Mouse (Mus musculus) granulocyte monocyte progenitor cell, adult 5-6 weeks (primary cell): ENCODE measurements at regions not wholly inside any gene's neighbourhood (a gene's known extent, or its start where the extent isn't known, plus 50 kb on each side); places are given as distances from the start of the nearest gene placed in this dataset.
A peak's percentile ranks its signal among the peaks of the same experiment; 100 is the strongest.

Source experiments
- ATAC-seq: replicated peaks from 2 replicates; pipeline ENCODE4 v1.8.0; 2016; ENCODE audit warnings: mild to moderate bottlenecking, moderate TSS enrichment, inconsistent platforms; ENCODE audit not compliant: poor library complexity, severe bottlenecking

- no peak for ATAC-seq
Measured at GRCm38 (mm10) chr1:137650629-137651028, 524.9 kb downstream of the Ptprc start.

- 0 out of 2 replicates have a peak, but pooled peaks have one; percentile 20 for ATAC-seq
Measured at GRCm38 (mm10) chr1:137650082-137650481, 525.4 kb downstream of the Ptprc start.

GRCm38 (mm10) chr1:137648832-137649231 lies 526.7 kb downstream of the Ptprc start:
- ATAC-seq, result no peak

GRCm38 (mm10) chr1:137644601-137645040 lies 530.9 kb downstream of the Ptprc start:
- no peak for ATAC-seq

GRCm38 (mm10) chr1:137643508-137643907 lies 532.0 kb downstream of the Ptprc start:
- ATAC-seq, result no peak

- no peak for ATAC-seq
Measured at GRCm38 (mm10) chr1:137640848-137641247, 534.7 kb downstream of the Ptprc start.

GRCm38 (mm10) chr1:137636947-137637346 lies 538.6 kb downstream of the Ptprc start:
- ATAC-seq, result no peak

GRCm38 (mm10) chr1:137636321-137636944 lies 539.1 kb downstream of the Ptprc start:
- no peak for ATAC-seq

GRCm38 (mm10) chr1:137635781-137636180 lies 539.7 kb downstream of the Ptprc start:
- ATAC-seq, result no peak

GRCm38 (mm10) chr1:137631546-137631945 lies 544.0 kb downstream of the Ptprc start:
- ATAC-seq, result no peak

GRCm38 (mm10) chr1:137620672-137621071 lies 554.8 kb downstream of the Ptprc start:
- ATAC-seq, result peak; percentile 77

- ATAC-seq, result no peak
Measured at GRCm38 (mm10) chr1:137618231-137618630, 557.3 kb downstream of the Ptprc start.

- ATAC-seq, result no peak
Measured at GRCm38 (mm10) chr1:137617513-137617912, 558.0 kb downstream of the Ptprc start.

- ATAC-seq, result no peak
Measured at GRCm38 (mm10) chr1:137606716-137607115, 568.8 kb downstream of the Ptprc start.

GRCm38 (mm10) chr1:137605890-137606663 lies 569.4 kb downstream of the Ptprc start:
- ATAC-seq, result no peak

- peak; percentile 96 for ATAC-seq
Measured at GRCm38 (mm10) chr1:137593732-137594131, 581.8 kb downstream of the Ptprc start.

- no peak for ATAC-seq
Measured at GRCm38 (mm10) chr1:137591891-137592290, 583.6 kb downstream of the Ptprc start.

- ATAC-seq, result no peak
Measured at GRCm38 (mm10) chr1:137591295-137591694, 584.2 kb downstream of the Ptprc start.

- no peak for ATAC-seq
Measured at GRCm38 (mm10) chr1:137588304-137589300, 586.9 kb downstream of the Ptprc start.

GRCm38 (mm10) chr1:137587481-137588228 lies 587.9 kb downstream of the Ptprc start:
- ATAC-seq, result no peak
